Mouse (Mus musculus) CH12.LX (cell line): ENCODE measurements around the gene Entr1. TPM values are rescaled to one million over a fixed set of nuclear protein-coding genes. Genes with fewer than 3 reads are reported as not detected.

Experiments used
- DNase-seq: peaks from one replicate; pipeline ENCODE4 v3.0.0-alpha.2; 2013; ENCODE audit errors: extremely low read depth
- H3K27ac ChIP-seq: 2 replicates; pipeline ENCODE4 v1.5.1; 2012; ENCODE audit warnings: low read depth, mild to moderate bottlenecking, control low read depth, moderate library complexity; ENCODE audit not compliant: insufficient read depth
- H3K27me3 ChIP-seq: replicated peaks from 2 replicates; pipeline ENCODE3; 2012; ENCODE audit warnings: inconsistent platforms
- H3K36me3 ChIP-seq, 2 experiments: replicated peaks in 1 of 2; 2 replicates each; pipeline versions ENCODE3 to v1.6.1; 2012; ENCODE audit warnings: inconsistent platforms in 1 of 2, low read length in 1 of 2, mild to moderate bottlenecking in 1 of 2, mixed read lengths in 1 of 2, moderate library complexity in 1 of 2; ENCODE audit not compliant: control insufficient read depth in 1 of 2, insufficient read depth in 1 of 2
- H3K4me1 ChIP-seq, 2 experiments: 2 replicates each; pipeline ENCODE4 v1.6.1; 2012; ENCODE audit warnings: inconsistent platforms in 1 of 2, moderate library complexity in 1 of 2; ENCODE audit not compliant: insufficient read depth in 2 of 2, control insufficient read depth in 1 of 2
- H3K4me2 ChIP-seq: 2 replicates; pipeline ENCODE4 v1.6.1; 2012; ENCODE audit warnings: low read depth, mild to moderate bottlenecking, control low read depth; ENCODE audit not compliant: poor library complexity, insufficient read depth, severe bottlenecking
- H3K4me3 ChIP-seq, 3 experiments: fragments of 150-350 bp in 1 of 3; sonication (generic) in 1 of 3; replicated peaks in 1 of 3; 2 replicates each; pipeline versions ENCODE3 to v1.5.1; 2011 to 2012; ENCODE audit warnings: low read depth in 2 of 3, low read length in 2 of 3, mild to moderate bottlenecking in 2 of 3, moderate library complexity in 2 of 3, control low read depth in 1 of 3, improper control_type of control experiment in 1 of 3, inconsistent platforms in 1 of 3, mixed read lengths in 1 of 3; ENCODE audit not compliant: poor library complexity in 1 of 3
- H3K79me2 ChIP-seq: replicated peaks from 2 replicates; pipeline ENCODE4 v1.6.1; 2012; ENCODE audit warnings: mild to moderate bottlenecking, moderate library complexity; ENCODE audit not compliant: control insufficient read depth, poor library complexity, insufficient read depth, severe bottlenecking; ENCODE audit errors: extremely low read depth
- H3K9ac ChIP-seq: 2 replicates; pipeline ENCODE4 v1.6.1; 2012; ENCODE audit warnings: low read depth, mild to moderate bottlenecking, control low read depth, moderate library complexity; ENCODE audit not compliant: insufficient read depth
- H3K9me3 ChIP-seq: replicated peaks from 2 replicates; pipeline ENCODE3; 2012; ENCODE audit warnings: low read length, inconsistent platforms, mixed read lengths
- CHD2 ChIP-seq: IDR thresholded peaks from 2 replicates; pipeline ENCODE4 v1.6.1; 2011; ENCODE audit warnings: low read length, improper control_type of control experiment
- CTCF ChIP-seq, 2 experiments: IDR thresholded peaks in 1 of 2; conservative IDR thresholded peaks in 1 of 2; 2 replicates each; pipeline ENCODE4 v1.5.1; 2011 to 2012; ENCODE audit warnings: low read depth in 2 of 2, low read length in 2 of 2, improper control_type of control experiment in 1 of 2, inconsistent platforms in 1 of 2, mild to moderate bottlenecking in 1 of 2, moderate library complexity in 1 of 2
- ETS1 ChIP-seq: conservative IDR thresholded peaks from 2 replicates; pipeline ENCODE4 v1.6.1; 2012; ENCODE audit warnings: low read depth, mild to moderate bottlenecking, inconsistent platforms, low read length, improper control_type of control experiment, moderate library complexity
- GABPA ChIP-seq: IDR thresholded peaks from 2 replicates; pipeline ENCODE4 v1.6.1; 2012; ENCODE audit warnings: low read depth, low read length, improper control_type of control experiment, inconsistent platforms; ENCODE audit not compliant: insufficient replicate concordance
- HCFC1 ChIP-seq: IDR thresholded peaks from 2 replicates; pipeline ENCODE4 v1.6.1; 2012; ENCODE audit warnings: low read depth, mild to moderate bottlenecking, inconsistent platforms, low read length, improper control_type of control experiment
- KAT2A ChIP-seq: IDR thresholded peaks from 2 replicates; pipeline ENCODE4 v1.6.1; 2012; ENCODE audit warnings: low read length, improper control_type of control experiment, inconsistent platforms; ENCODE audit not compliant: insufficient replicate concordance
- MAFK ChIP-seq: IDR thresholded peaks from 2 replicates; pipeline ENCODE4 v1.6.1; 2011; ENCODE audit warnings: low read length, improper control_type of control experiment; ENCODE audit not compliant: insufficient replicate concordance
- MXI1 ChIP-seq: IDR thresholded peaks from 2 replicates; pipeline ENCODE4 v1.6.1; 2011; ENCODE audit warnings: mild to moderate bottlenecking, low read depth, low read length, improper control_type of control experiment
- NRF1 ChIP-seq: IDR thresholded peaks from 2 replicates; pipeline ENCODE4 v1.6.1; 2014; ENCODE audit warnings: low read depth, mild to moderate bottlenecking, inconsistent platforms, low read length, improper control_type of control experiment, moderate library complexity
- PAX5 ChIP-seq: IDR thresholded peaks from 2 replicates; pipeline ENCODE4 v1.6.1; 2012; ENCODE audit warnings: low read length, inconsistent platforms, mixed read lengths
- POLR2AphosphoS2 ChIP-seq: IDR thresholded peaks from 2 replicates; pipeline ENCODE4 v1.6.1; 2011; ENCODE audit warnings: low read depth, low read length, improper control_type of control experiment
- RCOR1 ChIP-seq: conservative IDR thresholded peaks from 2 replicates; pipeline ENCODE4 v1.6.1; 2012; ENCODE audit warnings: low read depth, mild to moderate bottlenecking, inconsistent platforms, low read length, improper control_type of control experiment
- SMC3 ChIP-seq: IDR thresholded peaks from 2 replicates; pipeline ENCODE4 v1.6.1; 2011; ENCODE audit warnings: low read depth, low read length, improper control_type of control experiment
- USF1 ChIP-seq: IDR thresholded peaks from 2 replicates; pipeline ENCODE4 v1.6.1; 2014; ENCODE audit warnings: low read depth, mild to moderate bottlenecking, inconsistent platforms, low read length, improper control_type of control experiment
- ZMIZ1 ChIP-seq: IDR thresholded peaks from 2 replicates; pipeline ENCODE4 v1.6.1; 2012; ENCODE audit warnings: low read depth, mild to moderate bottlenecking, inconsistent platforms, low read length, improper control_type of control experiment
- dilution Hi-C: fragments of 300-500 bp; cut with MboI; formaldehyde crosslinking; loops from 2 replicates; pipeline ENCODE4 v1.14.3; 2020; ENCODE audit warnings: low sequenced_read_pairs; ENCODE audit not compliant: extremely low pct_unique_long_range_greater_than_20kb, extremely low pct_ligation_motif_present
- in situ Hi-C: fragments of 300-500 bp; cut with MboI; formaldehyde crosslinking; loops from 3 replicates; pipeline ENCODE4 v1.14.3; 2019; ENCODE audit warnings: low sequenced_read_pairs, low pct_ligation_motif_present, low pct_unique_long_range_greater_than_20kb, mixed read lengths
- polyA plus RNA-seq: library from polyadenylated mRNA; unstranded; fragments of >175 nt; gene quantifications from 2 replicates; pipeline ENCODE4 v1.2.1, GENCODE M21; 2012; ENCODE audit warnings: low read depth; ENCODE audit not compliant: insufficient read length
- total RNA-seq, 2 experiments: library from RNA; depleted of rRNA; stranded (reverse); fragments of 300-350 nt in 1 of 2; fragments of >200 nt in 1 of 2; gene quantifications; 2 replicates each; pipeline ENCODE4 v1.2.3; 2012 to 2014

Entr1 gene
- total and polyA plus RNA-seq, 3 experiments = 41.9 to 62.3 (median 57.3) TPM

DNA sequence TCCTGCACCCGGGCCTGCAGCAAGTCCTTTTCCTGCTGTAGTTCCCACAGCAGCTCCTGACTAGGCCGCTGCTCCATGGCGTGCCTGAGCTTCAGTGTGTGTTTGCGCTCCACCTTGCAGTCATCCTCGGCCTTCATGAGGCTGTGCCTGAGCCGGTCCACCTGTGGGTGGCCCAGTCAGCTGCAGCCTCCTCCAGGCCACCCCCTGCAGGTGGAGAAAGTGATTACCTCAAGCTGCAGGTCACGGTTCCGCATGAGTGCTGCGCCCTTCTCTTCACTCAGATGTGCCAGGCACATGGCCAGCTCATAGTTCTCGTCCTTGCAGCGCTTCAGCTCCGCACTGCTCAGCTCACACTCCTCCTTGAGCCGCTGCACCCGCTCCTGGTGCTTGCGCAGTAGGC is 31.6 kb downstream of the Entr1 start:
- no peak for DNase-seq
- no peaks in the 10 kb centered on the region for H3K79me2 ChIP-seq
- dilution Hi-C loops (no loop called here), in situ Hi-C loops (no loop called here)
- no peaks in the 10 kb centered on the region for H3K9me3 ChIP-seq
- no peak overlapping the region for H3K4me2 ChIP-seq
- H3K27ac ChIP-seq = no peak overlapping the region
- TF ChIP-seq POLR2AphosphoS2 (no peak), CTCF (conservative IDR thresholded peaks at IDR 0.05 in 1 of 2, IDR thresholded peaks at IDR 0.05 in 1 of 2; ENCODE audit: low read depth in 2 of 2, low read length in 2 of 2) (peak in 1 of 2 experiments; percentile 52; a peak in 2 of 4 replicates), SMC3 (peak; percentile 32; the same call in 1 of the 2 replicates), ZMIZ1 (no peak)
- peaks cover 3 to 5% of the 10 kb centered on the region in 2 experiments for H3K4me1 ChIP-seq
- no peak overlapping the region for H3K9ac ChIP-seq
- no peaks in the 10 kb centered on the region for H3K27me3 ChIP-seq
- H3K4me3 ChIP-seq = no peak overlapping the region
- peaks cover under 1 to 56% of the 10 kb centered on the region in 2 experiments for H3K36me3 ChIP-seq

DNA sequence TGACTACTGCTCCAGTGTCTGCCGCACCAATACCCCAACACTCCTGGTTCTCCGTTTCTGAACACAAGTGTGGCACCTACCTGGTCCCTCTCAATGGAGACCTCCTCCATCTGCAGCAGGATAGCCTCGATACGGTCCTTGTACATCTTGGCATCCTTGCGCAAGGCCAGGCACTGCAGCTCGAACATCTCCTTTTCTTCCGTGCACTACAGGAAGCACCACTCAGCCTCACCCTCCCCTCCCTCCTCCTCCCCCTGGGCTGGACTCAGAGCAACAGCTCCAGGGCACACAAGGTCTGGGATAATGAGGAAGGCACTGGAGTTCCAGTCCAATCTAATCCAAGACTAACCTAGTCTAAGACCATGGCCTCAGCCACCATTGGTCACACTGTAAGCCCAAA is 32.4 kb downstream of the Entr1 start:
- Histone ChIP-seq H3K4me1 (peaks cover 4 to 7% of the 10 kb centered on the region in 2 experiments), H3K9me3 (no peaks in the 10 kb centered on the region), H3K27ac (no peak overlapping the region), H3K4me3 (no peak overlapping the region), H3K79me2 (no peaks in the 10 kb centered on the region), H3K27me3 (no peaks in the 10 kb centered on the region), H3K36me3 (peaks cover 0 to 49% of the 10 kb centered on the region in 2 experiments), H3K9ac (no peak overlapping the region), H3K4me2 (no peak overlapping the region)
- in situ Hi-C loops = no loop called here
- no peak for DNase-seq
- TF ChIP-seq PAX5 = no peak
- no peak for TF ChIP-seq ETS1
- TF ChIP-seq MAFK = no peak
- TF ChIP-seq GABPA = no peak
- no peak for TF ChIP-seq NRF1
- TF ChIP-seq RCOR1 = no peak
- no peak for TF ChIP-seq KAT2A
- TF ChIP-seq MXI1 = no peak
- TF ChIP-seq CHD2 = no peak
- TF ChIP-seq USF1 = no peak
- TF ChIP-seq SMC3 = no peak
- TF ChIP-seq HCFC1 = no peak
- dilution Hi-C loops = no loop called here
